Mouse (Mus musculus): ENCODE measurements around the gene Olfr12.

The Olfr12 gene

DNA sequence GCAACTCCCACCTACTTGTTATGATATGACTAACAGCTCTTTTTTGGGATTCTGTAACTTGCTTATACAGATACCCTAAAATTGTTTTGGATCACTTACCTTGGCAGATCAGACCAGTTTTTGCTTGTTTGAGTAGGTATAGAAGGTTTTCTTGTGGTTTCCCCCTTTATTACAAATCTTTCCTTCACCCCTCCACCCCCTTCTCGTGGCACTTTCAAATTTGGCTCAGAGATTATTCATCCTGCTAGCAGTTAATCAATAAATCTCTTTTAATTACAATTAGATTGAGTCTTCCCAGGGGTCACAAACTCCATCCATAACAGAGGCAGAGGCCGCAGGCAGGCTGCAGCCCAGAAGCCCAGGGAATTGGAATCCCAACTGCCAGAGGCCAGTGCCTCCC lies at the start of gene Olfr12:
Olfr12 (plus strand) TSS at position 301 of the 400 bp plus-strand sequence.
- DNase-seq (ENCODE audit: low read depth, low spot score): no peak

DNA sequence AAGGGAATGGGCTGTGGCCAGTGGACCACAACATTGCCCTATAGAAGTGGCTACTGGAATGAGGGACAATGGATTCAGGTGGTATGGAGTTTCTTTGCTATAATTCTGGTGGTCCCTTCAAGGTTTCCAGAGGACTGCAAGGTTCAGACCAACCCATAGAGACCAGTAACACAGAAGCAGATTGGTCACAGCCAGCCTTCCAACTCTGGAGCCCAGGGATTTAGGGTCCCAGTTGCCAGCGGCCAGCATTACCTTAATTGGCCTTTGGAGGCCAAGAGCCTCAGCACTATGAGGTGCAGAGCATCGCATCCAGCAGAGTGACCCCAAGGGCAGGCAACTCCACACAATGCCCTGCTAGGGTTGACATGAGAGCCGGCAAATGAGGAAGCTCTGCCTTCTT lies 46.6 kb upstream of the Olfr12 start, which contains the start of gene Olfr1413:
Olfr1413 (plus strand) TSS at position 301 of the 400 bp plus-strand sequence.
- DNase-seq (ENCODE audit: low read depth, low spot score): no peak

- DNase-seq (ENCODE audit: low read depth, low spot score): no peak
These were observed 32.1 kb upstream of the Olfr12 start, which contains the start of gene Olfr1412 for GRCm38 (mm10) chr1:92585479-92585878. Gene Olfr1412 (plus strand): TSS chr1:92585779.

GRCm38 (mm10) chr1:92594111-92594510 lies 23.5 kb upstream of the Olfr12 start, which contains the start of gene Olfr1411:
Gene Olfr1411 (plus strand): TSS chr1:92594411.
- DNase-seq (ENCODE audit: low read depth, low spot score): no peak

DNA sequence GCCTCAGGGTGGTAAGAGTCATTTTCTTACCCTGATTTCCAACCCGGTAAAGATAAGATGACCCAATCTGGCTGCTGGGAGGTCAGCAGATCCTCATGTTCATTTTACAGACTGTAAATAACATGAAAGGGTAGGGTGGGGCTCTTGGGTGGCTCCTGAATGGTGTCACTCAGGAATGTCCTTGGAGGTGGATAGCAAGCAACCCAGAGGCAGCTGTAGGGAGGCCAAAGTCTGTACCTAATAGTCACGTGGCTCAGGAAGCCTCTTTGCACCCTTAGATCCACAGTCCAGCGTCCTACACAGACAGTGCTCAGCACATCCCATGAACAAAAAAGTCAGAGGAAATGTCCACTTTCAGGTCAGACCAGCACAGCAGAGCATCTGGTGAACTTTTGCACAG lies 21.6 kb upstream of the Olfr12 start:
- no peak for DNase-seq (ENCODE audit: low read depth, low spot score)

GRCm38 (mm10) chr1:92605482-92605881 lies 12.1 kb upstream of the Olfr12 start, which contains the start of gene Olfr1410:
Gene Olfr1410 (plus strand): TSS chr1:92605782.
- DNase-seq (ENCODE audit: low read depth, low spot score): no peak

DNA sequence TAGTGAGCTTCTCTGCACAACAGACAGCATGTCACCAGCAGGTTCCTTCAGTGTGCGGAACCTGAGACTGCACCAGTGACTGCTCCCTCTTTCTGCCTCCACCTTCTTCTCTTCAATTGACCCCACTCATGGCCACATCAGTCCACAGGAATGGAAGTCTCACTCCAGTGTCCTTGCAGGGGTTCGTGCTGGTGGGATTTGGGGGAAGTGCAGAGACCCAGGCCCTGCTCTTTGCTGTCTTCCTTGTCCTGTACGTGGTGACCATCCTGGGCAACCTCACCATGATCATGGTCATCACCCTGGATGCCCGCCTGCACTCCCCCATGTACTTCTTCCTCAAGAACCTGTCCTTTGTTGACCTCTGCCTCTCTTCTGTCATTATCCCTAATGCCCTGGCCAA lies 9.9 kb upstream of the Olfr12 start:
- DNase-seq (ENCODE audit: low read depth, low spot score): no peak

GRCm38 (mm10) chr1:92611008-92611407 lies 6.6 kb upstream of the Olfr12 start:
- peak; percentile 10 for DNase-seq (ENCODE audit: low read depth, low spot score)

DNA sequence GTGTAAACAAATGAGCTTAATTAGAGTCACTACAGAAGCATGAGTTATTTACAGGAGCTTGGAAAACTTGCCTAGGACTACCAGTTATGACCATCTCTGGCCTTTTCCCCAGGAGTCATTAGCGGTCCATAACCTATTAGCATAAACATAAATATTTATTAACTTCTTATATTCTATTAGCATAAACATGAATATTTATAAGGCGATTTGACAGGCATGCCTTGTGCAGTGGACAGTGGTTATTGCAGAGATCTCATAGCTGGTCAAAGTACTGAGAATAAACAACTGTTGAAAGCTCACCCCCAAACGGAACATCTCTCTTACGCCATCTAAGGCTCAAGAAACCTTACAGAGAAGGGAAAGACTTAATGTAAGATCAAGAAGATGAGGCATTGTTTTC lies 4.4 kb upstream of the Olfr12 start:
- no peak for DNase-seq (ENCODE audit: low read depth, low spot score)

- DNase-seq (ENCODE audit: low read depth, low spot score): peak; percentile 22
These were observed 3.1 kb upstream of the Olfr12 start for GRCm38 (mm10) chr1:92614516-92614915.

- no peak for DNase-seq (ENCODE audit: low read depth, low spot score)
These were observed 1.5 kb upstream of the Olfr12 start for GRCm38 (mm10) chr1:92616046-92616445.

GRCm38 (mm10) chr1:92618360-92618759 lies 772 bp downstream of the Olfr12 start:
- no peak for DNase-seq (ENCODE audit: low read depth, low spot score)

DNA sequence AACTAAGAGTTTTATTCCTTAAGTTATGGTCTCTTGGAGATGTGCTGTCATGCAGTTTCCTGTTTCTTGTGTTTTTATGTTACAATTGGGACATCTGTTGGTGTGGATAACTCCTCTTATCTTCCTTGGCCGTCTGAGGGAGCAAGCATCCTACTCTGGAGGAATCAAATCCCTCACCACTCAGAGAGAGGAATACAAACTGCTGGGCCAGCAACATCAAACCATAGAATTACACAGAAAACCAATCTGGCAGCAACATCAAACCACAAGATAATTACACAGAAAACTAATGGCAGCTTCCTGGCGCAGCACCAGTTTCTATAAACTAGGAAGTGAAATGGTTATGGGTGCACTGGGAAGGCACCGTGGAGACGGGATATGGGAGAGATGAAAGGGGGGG lies 10.6 kb downstream of the Olfr12 start:
- DNase-seq (ENCODE audit: low read depth, low spot score): no peak

DNA sequence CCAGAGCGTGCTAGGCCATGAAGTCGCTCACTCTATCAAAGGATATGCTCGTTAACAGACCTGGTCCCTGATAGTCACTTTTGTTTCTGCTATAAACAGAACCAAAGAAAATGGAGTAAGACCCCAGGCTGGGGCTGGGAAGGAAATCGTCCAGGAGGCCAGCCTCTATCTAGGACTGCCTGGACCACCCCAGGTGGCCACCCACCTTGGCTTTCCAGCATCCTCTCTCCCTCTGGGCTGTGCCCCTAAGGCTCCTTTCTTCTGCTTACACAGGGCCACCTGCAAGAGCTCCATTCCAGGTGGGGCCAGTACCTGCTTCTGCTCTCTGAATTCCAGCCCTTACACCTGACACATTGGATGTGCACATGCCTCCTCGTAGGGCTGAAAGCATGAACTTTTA lies 14.6 kb downstream of the Olfr12 start:
- DNase-seq (ENCODE audit: low read depth, low spot score): no peak

- DNase-seq (ENCODE audit: low read depth, low spot score): no peak
These were observed 15.4 kb downstream of the Olfr12 start for GRCm38 (mm10) chr1:92632948-92633347.

GRCm38 (mm10) chr1:92633726-92634125 lies 16.1 kb downstream of the Olfr12 start:
- no peak for DNase-seq (ENCODE audit: low read depth, low spot score)

GRCm38 (mm10) chr1:92634569-92634968 lies 17.0 kb downstream of the Olfr12 start:
- DNase-seq (ENCODE audit: low read depth, low spot score): no peak

DNA sequence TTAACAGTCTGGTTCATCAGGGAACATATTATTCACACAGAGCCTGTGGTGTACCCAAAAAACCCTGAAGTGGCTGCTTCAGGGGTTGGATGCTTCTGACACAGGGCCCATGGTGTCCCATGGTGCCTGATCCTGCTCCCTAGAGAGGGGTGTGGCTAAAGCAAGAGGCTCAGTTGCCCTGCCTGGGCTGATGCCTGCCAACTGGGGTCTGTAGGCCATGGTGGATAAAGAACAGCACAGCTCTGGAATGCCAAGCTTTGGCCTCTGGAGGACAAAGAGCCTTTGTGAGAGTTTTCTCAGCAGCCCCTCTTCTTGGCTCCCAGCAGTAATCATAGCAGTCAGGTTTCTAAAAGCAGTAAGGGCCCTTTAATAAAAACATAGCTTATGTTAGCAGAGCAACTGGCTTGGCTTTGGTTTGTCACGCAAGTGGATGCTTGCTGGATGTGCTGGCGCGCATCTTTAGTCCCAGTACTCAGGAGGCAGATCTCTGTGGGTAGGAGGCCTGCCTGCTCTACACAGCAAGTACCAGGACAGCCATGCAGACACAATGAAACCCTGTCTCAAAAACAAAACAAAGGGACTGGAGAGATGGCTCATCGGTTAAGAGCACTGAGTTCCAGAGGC lies 17.5 kb downstream of the Olfr12 start:
- no peak for DNase-seq (ENCODE audit: low read depth, low spot score)

DNA sequence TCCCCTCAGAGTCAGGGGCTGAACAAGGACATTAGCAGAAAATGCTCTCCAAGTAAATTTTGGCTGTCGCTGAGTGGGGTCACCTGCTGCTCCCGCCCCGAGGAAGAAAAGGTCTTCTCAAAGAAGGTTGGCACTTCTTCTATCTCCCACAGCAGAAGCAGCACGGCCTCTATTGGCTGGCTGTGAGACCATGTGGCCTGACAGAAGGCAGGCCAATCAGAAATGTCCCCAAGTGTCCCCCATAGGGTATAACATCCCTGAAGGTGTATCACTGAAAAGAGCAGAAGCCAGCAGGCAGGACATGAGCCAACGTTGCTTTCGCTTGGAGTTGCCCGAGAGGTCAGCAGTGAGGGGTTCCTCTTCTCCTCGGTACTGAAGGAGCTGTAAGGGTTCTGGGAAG lies 18.4 kb downstream of the Olfr12 start:
- no peak for DNase-seq (ENCODE audit: low read depth, low spot score)

DNA sequence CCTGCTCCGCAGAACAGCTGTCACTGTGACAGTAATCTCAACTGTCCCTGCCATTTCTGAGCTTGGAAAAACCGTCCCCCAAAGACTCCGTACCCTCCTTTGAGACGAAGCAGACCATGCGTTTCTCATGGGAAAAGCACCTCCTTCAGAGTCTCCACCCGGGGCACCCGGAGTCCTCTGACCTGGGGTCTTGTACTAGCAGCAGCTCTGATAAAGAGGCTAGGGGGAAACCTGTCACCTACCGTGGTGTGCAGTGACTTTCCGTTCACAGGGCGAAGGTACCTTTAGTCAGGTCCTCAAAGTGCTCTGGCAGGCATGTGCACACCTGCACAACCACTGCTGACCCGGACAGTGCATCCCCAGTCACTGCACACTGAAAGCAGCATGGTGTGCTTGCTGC lies 19.1 kb downstream of the Olfr12 start:
- DNase-seq (ENCODE audit: low read depth, low spot score): no peak

DNA sequence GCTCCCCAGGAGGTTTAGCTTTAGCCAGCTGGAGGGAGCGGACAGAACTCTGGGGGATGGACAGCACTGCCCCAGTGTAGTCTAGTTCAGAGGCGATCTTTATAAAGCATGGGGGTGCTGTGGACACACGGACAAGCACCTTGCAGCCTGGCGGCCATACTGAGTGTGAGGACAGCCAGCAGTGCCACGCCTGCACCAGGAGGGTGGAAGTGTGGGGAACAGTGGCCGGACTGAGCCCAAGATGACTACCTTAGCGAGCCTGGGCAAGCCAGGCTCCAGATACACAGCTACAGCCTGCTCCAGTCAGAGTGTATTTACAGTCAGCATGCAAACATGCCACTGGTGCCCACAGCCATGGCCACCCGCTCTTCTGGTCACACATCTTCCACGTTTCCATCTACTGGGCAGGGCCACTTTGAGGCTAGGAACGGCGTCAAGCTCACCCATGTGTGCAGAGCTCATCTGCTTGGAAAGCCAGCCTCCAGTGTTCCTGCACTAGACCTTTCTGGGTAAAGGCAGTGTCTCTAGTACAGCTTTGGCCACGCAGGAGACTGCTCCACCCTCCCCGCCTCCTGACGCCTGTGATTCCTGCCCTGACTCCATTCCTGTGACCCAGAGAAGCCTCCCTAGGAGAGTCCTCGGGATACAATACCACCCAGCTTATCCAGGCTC lies 20.0 kb downstream of the Olfr12 start:
- no peak for DNase-seq (ENCODE audit: low read depth, low spot score)

DNA sequence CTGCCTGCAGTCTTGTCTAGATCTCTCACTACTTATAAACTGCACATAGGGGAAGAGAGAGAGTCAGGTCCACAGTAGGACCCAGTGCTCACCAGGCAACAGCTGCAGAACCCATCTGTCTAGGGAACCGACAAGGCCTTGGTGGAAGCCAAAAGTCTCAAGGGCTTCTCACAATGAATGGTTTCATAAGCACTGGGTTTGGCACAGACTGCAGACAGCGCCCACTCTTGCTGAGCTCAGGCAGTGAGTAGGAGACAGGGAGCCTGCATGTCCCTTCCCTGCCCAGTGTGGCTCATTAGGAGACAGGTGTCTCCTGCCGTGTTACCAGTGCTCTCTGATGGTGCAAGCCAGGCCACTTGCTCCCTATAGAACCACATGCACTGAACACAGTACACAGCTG lies 20.6 kb downstream of the Olfr12 start:
- DNase-seq (ENCODE audit: low read depth, low spot score): no peak

- no peak for DNase-seq (ENCODE audit: low read depth, low spot score)
These were observed 21.1 kb downstream of the Olfr12 start for GRCm38 (mm10) chr1:92638736-92639135.
